Mouse (Mus musculus) liver, embryonic 16.5 days (tissue): Measurements from ENCODE around the gene Cask. TPM values are rescaled to one million over a fixed set of nuclear protein-coding genes. Genes with fewer than 3 reads are reported as not detected.

ENCODE experiments used
- ATAC-seq: fragments of 200-750 bp; cut with Nextera tagmentation; 2 replicates; pipeline ENCODE4 v1.8.0; 2017; ENCODE audit warnings: low read depth, mild to moderate bottlenecking, moderate number of reproducible peaks, moderate library complexity
- H3K27ac ChIP-seq: fragments of 300-500 bp; sonication (generic); 2 replicates; pipeline ENCODE4 v1.5.1; 2014; ENCODE audit warnings: mild to moderate bottlenecking, low read length
- H3K27me3 ChIP-seq: fragments of 300-500 bp; sonication (generic); 2 replicates; pipeline ENCODE4 v1.6.1; 2014; ENCODE audit warnings: low read depth, low read length, mixed read lengths; ENCODE audit not compliant: control insufficient read depth, insufficient read depth
- H3K36me3 ChIP-seq: fragments of 300-500 bp; sonication (generic); 2 replicates; pipeline ENCODE4 v1.6.1; 2014; ENCODE audit warnings: mild to moderate bottlenecking; ENCODE audit not compliant: control insufficient read depth, insufficient read depth
- H3K4me1 ChIP-seq: fragments of 300-500 bp; sonication (generic); 2 replicates; pipeline ENCODE4 v1.6.1; 2014; ENCODE audit warnings: low read depth, low read length, mixed read lengths; ENCODE audit not compliant: control insufficient read depth
- H3K4me2 ChIP-seq: fragments of 300-500 bp; sonication (generic); 2 replicates; pipeline ENCODE4 v1.6.1; 2014; ENCODE audit warnings: low read depth, low read length, mixed read lengths
- H3K4me3 ChIP-seq: fragments of 300-500 bp; sonication (generic); 2 replicates; pipeline ENCODE4 v1.5.1; 2014; ENCODE audit warnings: low read depth, mild to moderate bottlenecking, low read length
- H3K9ac ChIP-seq: fragments of 300-500 bp; sonication (generic); 2 replicates; pipeline ENCODE4 v1.6.1; 2014; ENCODE audit warnings: low read depth, low read length
- H3K9me3 ChIP-seq: fragments of 300-500 bp; sonication (generic); replicated peaks from 2 replicates; pipeline ENCODE4 v1.6.1; 2016; ENCODE audit warnings: low read length; ENCODE audit not compliant: control insufficient read depth
- WGBS: fragments of 180-500 bp; shearing (Covaris S2); extraction: QIAGEN DNeasy Blood & Tissue Kit; methylation state at CpG from one replicate; pipeline ENCODE4 v1.1.7; 2014; ENCODE audit not compliant: insufficient replicate concordance; 5-methylcytosine and 5-hydroxymethylcytosine counted together
- polyA plus RNA-seq: library from polyadenylated mRNA; unstranded; fragments of >200 nt; fragmentation: Nextera tagmentation; extraction: Ambion mirVana; gene quantifications from 2 replicates; pipeline ENCODE4 v1.2.1, GENCODE M21; 2015

The Cask gene
- polyA plus RNA-seq, 1 experiment from 2014 or later = 1.4 TPM

DNA sequence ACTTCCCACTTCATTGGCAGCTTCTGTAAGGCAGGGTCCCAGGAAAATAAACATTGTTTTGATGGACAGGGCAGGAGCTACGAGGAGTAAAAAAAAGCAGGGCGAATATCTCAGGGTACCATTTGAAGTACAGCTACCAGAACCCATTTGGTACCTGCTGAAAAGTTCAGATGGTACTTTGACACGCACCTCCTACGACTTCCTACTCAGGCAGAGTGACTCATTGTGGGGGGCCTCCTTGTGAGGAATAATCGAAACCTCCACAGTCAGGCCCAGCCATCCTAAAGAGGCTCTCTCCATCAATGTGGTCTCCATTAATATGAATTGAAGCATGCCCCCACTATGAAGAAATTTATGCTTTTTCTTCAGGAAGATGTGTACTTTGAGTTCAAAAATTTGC, 228.5 kb downstream of the Cask start:
- no peak overlapping the region for H3K4me2 ChIP-seq
- no peak for ATAC-seq
- H3K4me1 ChIP-seq = no peaks in the 10 kb centered on the region
- H3K4me3 ChIP-seq = no peak overlapping the region
- H3K9me3 ChIP-seq = no peaks in the 10 kb centered on the region
- H3K27ac ChIP-seq = no peak overlapping the region
- WGBS = 54% methylated on average over 5 of the region's 5 CpGs
- H3K36me3 ChIP-seq = no peaks in the 10 kb centered on the region
- no peaks in the 10 kb centered on the region for H3K27me3 ChIP-seq
- H3K9ac ChIP-seq = no peak overlapping the region

DNA sequence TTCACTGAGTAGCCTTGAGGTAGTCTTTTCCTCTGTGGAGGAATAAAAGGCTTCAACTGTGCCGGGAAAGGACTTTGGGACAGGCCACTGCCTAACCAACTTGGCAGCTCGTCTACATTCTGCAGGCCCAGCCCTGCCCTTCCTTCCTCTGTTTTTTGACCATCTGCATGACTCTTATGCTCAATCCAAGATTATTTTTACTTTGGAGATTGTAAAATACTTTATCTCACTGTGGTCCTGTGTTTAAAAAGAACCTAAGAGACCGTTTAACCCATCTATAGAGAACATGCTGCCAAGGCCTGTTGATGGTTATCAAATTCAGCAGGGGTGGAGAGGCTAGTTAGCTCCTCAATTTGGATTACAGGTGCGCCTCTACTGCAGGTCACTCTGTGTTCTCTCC, 229.7 kb downstream of the Cask start:
- H3K27me3 ChIP-seq = no peaks in the 10 kb centered on the region
- WGBS = 58% methylated on average over 4 of the region's 4 CpGs
- no peak for ATAC-seq

DNA sequence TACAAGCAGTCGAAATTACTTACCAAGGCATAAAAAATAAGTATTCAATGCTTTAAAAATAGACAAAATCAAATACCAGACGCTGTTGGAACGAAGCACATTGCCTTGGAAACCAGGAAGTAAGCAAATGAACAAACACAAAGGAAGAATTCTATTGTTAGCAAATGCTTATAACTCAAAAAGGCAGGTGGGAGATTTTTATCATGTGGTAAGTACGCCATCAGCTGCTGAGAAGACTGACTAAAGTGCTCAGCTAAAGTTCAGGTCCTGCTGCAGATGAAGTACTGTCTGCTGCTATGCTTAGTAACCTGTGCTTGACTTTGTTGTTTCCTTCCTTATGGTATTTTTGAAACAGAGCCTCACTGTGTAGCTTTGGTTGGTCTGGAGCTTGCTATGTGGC, 232.7 kb downstream of the Cask start:
- 52% methylated on average over 4 of the region's 4 CpGs for WGBS
- no peak for ATAC-seq

More for the DNA sequence above, 229.7 kb downstream of the Cask start:
- no peaks in the 10 kb centered on the region for H3K9me3 ChIP-seq
- no peak overlapping the region for H3K27ac ChIP-seq
- H3K4me2 ChIP-seq = no peak overlapping the region
- no peaks in the 10 kb centered on the region for H3K4me1 ChIP-seq
- no peak overlapping the region for H3K4me3 ChIP-seq
- no peaks in the 10 kb centered on the region for H3K36me3 ChIP-seq
- no peak overlapping the region for H3K9ac ChIP-seq

GRCm38 (mm10) chrX:13617294-13617693, 233.9 kb downstream of the Cask start:
- Histone ChIP-seq H3K27ac (no peak overlapping the region), H3K4me3 (no peak overlapping the region), H3K4me2 (no peak overlapping the region), H3K4me1 (no peaks in the 10 kb centered on the region), H3K36me3 (no peaks in the 10 kb centered on the region), H3K27me3 (no peaks in the 10 kb centered on the region), H3K9me3 (no peaks in the 10 kb centered on the region), H3K9ac (no peak overlapping the region)
- no peak for ATAC-seq
- WGBS = 36% methylated on average over 1 of the region's 1 CpGs

More for the DNA sequence above, 232.7 kb downstream of the Cask start:
- H3K27me3 ChIP-seq = no peaks in the 10 kb centered on the region
- no peak overlapping the region for H3K9ac ChIP-seq
- H3K9me3 ChIP-seq = no peaks in the 10 kb centered on the region
- no peaks in the 10 kb centered on the region for H3K36me3 ChIP-seq
- no peak overlapping the region for H3K4me3 ChIP-seq
- no peaks in the 10 kb centered on the region for H3K4me1 ChIP-seq
- no peak overlapping the region for H3K4me2 ChIP-seq
- H3K27ac ChIP-seq = no peak overlapping the region

DNA sequence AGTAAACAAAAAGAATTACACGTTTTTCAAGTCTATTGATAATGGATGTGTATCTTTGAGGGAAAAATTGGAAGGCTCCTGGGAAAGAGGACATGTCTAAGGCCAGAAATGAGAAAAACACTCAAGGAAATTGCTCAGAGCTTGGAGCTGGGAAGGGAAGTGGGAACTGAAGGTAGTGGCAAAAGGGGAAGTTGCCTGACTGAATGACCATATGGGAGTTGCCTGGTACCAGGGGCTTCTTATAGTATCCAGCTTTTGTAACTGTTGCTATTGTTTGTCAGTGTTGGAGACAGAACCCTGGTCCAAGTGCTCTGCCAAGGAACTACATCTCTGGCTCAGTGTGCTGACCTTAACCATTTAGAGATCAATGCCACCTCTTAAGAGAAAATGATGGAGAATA, 234.4 kb downstream of the Cask start:
- no peak overlapping the region for H3K4me3 ChIP-seq
- H3K27ac ChIP-seq = no peak overlapping the region

DNA sequence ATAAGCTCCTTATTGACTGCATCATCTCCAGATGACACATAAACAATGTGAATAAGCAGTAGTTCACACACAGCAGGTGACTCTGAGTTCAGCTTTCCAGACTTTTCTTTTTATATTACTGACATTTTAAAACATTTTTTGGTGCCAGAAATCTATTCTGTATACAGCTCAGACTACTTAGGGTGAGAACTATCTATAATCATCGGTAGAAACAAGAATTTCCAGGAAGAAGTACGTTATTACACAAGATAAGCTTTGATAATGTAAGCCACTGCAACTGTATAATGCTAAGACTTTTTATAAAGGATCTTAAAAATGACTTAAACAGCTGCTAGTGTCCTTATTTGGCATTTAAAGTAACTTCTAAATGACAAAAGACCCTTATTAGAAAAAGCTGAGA, 239.1 kb downstream of the Cask start:
- Histone ChIP-seq H3K36me3 (no peaks in the 10 kb centered on the region), H3K4me1 (no peaks in the 10 kb centered on the region), H3K27ac (no peak overlapping the region), H3K9ac (no peak overlapping the region), H3K27me3 (no peaks in the 10 kb centered on the region), H3K4me2 (no peak overlapping the region), H3K4me3 (no peak overlapping the region), H3K9me3 (no peaks in the 10 kb centered on the region)
- no peak for ATAC-seq
- WGBS = 35% methylated on average over 2 of the region's 2 CpGs

More for the DNA sequence above, 234.4 kb downstream of the Cask start:
- Histone ChIP-seq H3K27me3 (no peaks in the 10 kb centered on the region), H3K9me3 (no peaks in the 10 kb centered on the region), H3K4me2 (no peak overlapping the region), H3K36me3 (no peaks in the 10 kb centered on the region), H3K4me1 (no peaks in the 10 kb centered on the region), H3K9ac (no peak overlapping the region)
- 29% methylated on average over 1 of the region's 1 CpGs for WGBS
- ATAC-seq = no peak

- ATAC-seq = no peak
- WGBS = 74% methylated on average over 5 of the region's 5 CpGs
- Histone ChIP-seq H3K9me3 (no peaks in the 10 kb centered on the region), H3K4me1 (no peaks in the 10 kb centered on the region), H3K36me3 (no peaks in the 10 kb centered on the region), H3K9ac (no peak overlapping the region), H3K4me3 (no peak overlapping the region), H3K27me3 (no peaks in the 10 kb centered on the region), H3K27ac (no peak overlapping the region), H3K4me2 (no peak overlapping the region)
Observed at GRCm38 (mm10) chrX:13611114-13611513, 240.1 kb downstream of the Cask start.

- no peaks in the 10 kb centered on the region for H3K9me3 ChIP-seq
- no peaks in the 10 kb centered on the region for H3K27me3 ChIP-seq
- H3K9ac ChIP-seq = no peak overlapping the region
- no peaks in the 10 kb centered on the region for H3K36me3 ChIP-seq
- H3K4me1 ChIP-seq = no peaks in the 10 kb centered on the region
- H3K27ac ChIP-seq = no peak overlapping the region
- no peak overlapping the region for H3K4me3 ChIP-seq
- ATAC-seq = no peak
- no peak overlapping the region for H3K4me2 ChIP-seq
- WGBS = 28% methylated on average over 3 of the region's 3 CpGs
Observed at GRCm38 (mm10) chrX:13607752-13608151, 243.4 kb downstream of the Cask start.

- no peak for ATAC-seq
- Histone ChIP-seq H3K4me2 (no peak overlapping the region), H3K36me3 (no peaks in the 10 kb centered on the region), H3K9ac (no peak overlapping the region), H3K9me3 (no peaks in the 10 kb centered on the region), H3K4me1 (no peaks in the 10 kb centered on the region), H3K4me3 (no peak overlapping the region), H3K27me3 (no peaks in the 10 kb centered on the region), H3K27ac (no peak overlapping the region)
- 37% methylated on average over 3 of the region's 3 CpGs for WGBS
Observed at GRCm38 (mm10) chrX:13606741-13607140, 244.4 kb downstream of the Cask start.

GRCm38 (mm10) chrX:13599966-13600365, 251.2 kb downstream of the Cask start:
- WGBS = 23% methylated on average over 1 of the region's 1 CpGs
- Histone ChIP-seq H3K4me1 (no peaks in the 10 kb centered on the region), H3K9me3 (no peaks in the 10 kb centered on the region), H3K4me2 (no peak overlapping the region), H3K9ac (no peak overlapping the region), H3K4me3 (no peak overlapping the region), H3K27me3 (no peaks in the 10 kb centered on the region), H3K36me3 (no peaks in the 10 kb centered on the region), H3K27ac (no peak overlapping the region)
- no peak for ATAC-seq
